Mouse (Mus musculus) bone marrow, adult 2 months (tissue): Measurements from ENCODE around the gene Mras.

ENCODE experiments used
- CTCF ChIP-seq: fragments of 200-500 bp; IDR thresholded peaks from 2 replicates; pipeline ENCODE4 v1.5.1; 2011; ENCODE audit warnings: low read length, control low read depth; ENCODE audit not compliant: control insufficient read depth, insufficient read depth
- POLR2A ChIP-seq: fragments of 200-500 bp; IDR thresholded peaks from 2 replicates; pipeline ENCODE4 v1.6.1; 2011; ENCODE audit warnings: low read depth, mild to moderate bottlenecking, control low read depth, low read length, borderline replicate concordance; ENCODE audit not compliant: control insufficient read depth

- TF ChIP-seq CTCF (no peak), POLR2A (no peak)
Measured at GRCm38 (mm10) chr9:99336538-99336937, 100.6 kb downstream of the Mras start.
